Mouse (Mus musculus) MEL (cell line): ENCODE data around the gene Tmc1. TPM values are rescaled to one million over a fixed set of nuclear protein-coding genes. Genes with fewer than 3 reads are reported as not detected.

ENCODE experiments used
- DNase-seq: peaks from one replicate; pipeline ENCODE4 v3.0.0; 2011; ENCODE audit warnings: low read depth, low spot score
- H3K27ac ChIP-seq: 2 replicates; pipeline ENCODE4 v1.5.1; 2012; ENCODE audit warnings: low read depth, mild to moderate bottlenecking, control low read depth, low read length, moderate library complexity; ENCODE audit not compliant: control insufficient read depth
- H3K27me3 ChIP-seq, 2 experiments: fragments of 150-350 bp in 1 of 2; sonication (generic) in 1 of 2; 2 replicates each; pipeline ENCODE4 v1.6.1; 2012; ENCODE audit warnings: low read length in 2 of 2, mild to moderate bottlenecking in 2 of 2, improper control_type of control experiment in 1 of 2, moderate library complexity in 1 of 2; ENCODE audit not compliant: insufficient read depth in 2 of 2, control insufficient read depth in 1 of 2
- H3K36me3 ChIP-seq, 2 experiments: 2 replicates each; pipeline ENCODE4 v1.6.1; 2012 to 2014; ENCODE audit warnings: low read length in 2 of 2, improper control_type of control experiment in 1 of 2, inconsistent platforms in 1 of 2, mild to moderate bottlenecking in 1 of 2; ENCODE audit not compliant: insufficient read depth in 2 of 2, control insufficient read depth in 1 of 2
- H3K4me1 ChIP-seq, 2 experiments: fragments of 150-350 bp in 1 of 2; sonication (generic) in 1 of 2; 2 replicates each; pipeline ENCODE4 v1.6.1; 2012; ENCODE audit warnings: low read length in 2 of 2, improper control_type of control experiment in 1 of 2, mild to moderate bottlenecking in 1 of 2; ENCODE audit not compliant: insufficient read depth in 2 of 2, control insufficient read depth in 1 of 2
- H3K4me3 ChIP-seq, 2 experiments: fragments of 150-350 bp in 1 of 2; sonication (generic) in 1 of 2; 2 replicates each; pipeline ENCODE4 v1.5.1; 2012; ENCODE audit warnings: low read depth in 2 of 2, low read length in 2 of 2, mild to moderate bottlenecking in 2 of 2, moderate library complexity in 2 of 2, control low read depth in 1 of 2, improper control_type of control experiment in 1 of 2; ENCODE audit not compliant: control insufficient read depth in 1 of 2, insufficient read depth in 1 of 2
- H3K79me2 ChIP-seq: 2 replicates; pipeline ENCODE4 v1.6.1; 2012; ENCODE audit warnings: mild to moderate bottlenecking, low read length, moderate library complexity; ENCODE audit not compliant: control insufficient read depth, poor library complexity, insufficient read depth
- H3K9ac ChIP-seq: 2 replicates; pipeline ENCODE4 v1.6.1; 2012; ENCODE audit warnings: low read depth, mild to moderate bottlenecking, control low read depth, low read length, moderate library complexity; ENCODE audit not compliant: control insufficient read depth, poor library complexity, severe bottlenecking
- H3K9me3 ChIP-seq: fragments of 150-350 bp; sonication (generic); replicated peaks from 2 replicates; pipeline ENCODE4 v1.6.1; 2012; ENCODE audit warnings: mild to moderate bottlenecking, low read length, improper control_type of control experiment, moderate library complexity; ENCODE audit not compliant: insufficient read depth
- BHLHE40 ChIP-seq: IDR thresholded peaks from 2 replicates; pipeline ENCODE4 v1.6.1; 2012; ENCODE audit warnings: low read depth, mild to moderate bottlenecking, inconsistent platforms, low read length, improper control_type of control experiment, borderline replicate concordance
- CHD1 ChIP-seq: IDR thresholded peaks from 2 replicates; pipeline ENCODE4 v1.6.1; 2012; ENCODE audit warnings: low read depth, mild to moderate bottlenecking, inconsistent platforms, low read length, improper control_type of control experiment
- E2F4 ChIP-seq: IDR thresholded peaks from 2 replicates; pipeline ENCODE4 v1.6.1; 2011; ENCODE audit warnings: low read depth, low read length, improper control_type of control experiment, borderline replicate concordance
- ELF1 ChIP-seq: IDR thresholded peaks from 2 replicates; pipeline ENCODE4 v1.6.1; 2014; ENCODE audit warnings: low read depth, mild to moderate bottlenecking, inconsistent platforms, low read length, improper control_type of control experiment, moderate library complexity
- EP300 ChIP-seq, 2 experiments: IDR thresholded peaks; 2 replicates each; pipeline ENCODE4 v1.6.1; 2011; ENCODE audit warnings: improper control_type of control experiment in 2 of 2, low read length in 2 of 2, low read depth in 1 of 2, mild to moderate bottlenecking in 1 of 2
- ETS1 ChIP-seq: IDR thresholded peaks from 2 replicates; pipeline ENCODE4 v1.6.1; 2012; ENCODE audit warnings: low read depth, mild to moderate bottlenecking, inconsistent platforms, low read length, improper control_type of control experiment, moderate library complexity
- GABPA ChIP-seq: IDR thresholded peaks from 2 replicates; pipeline ENCODE4 v1.6.1; 2012; ENCODE audit warnings: low read depth, mild to moderate bottlenecking, inconsistent platforms, low read length, improper control_type of control experiment, moderate library complexity
- GATA1 ChIP-seq: IDR thresholded peaks from 2 replicates; pipeline ENCODE4 v1.6.1; 2011; ENCODE audit warnings: low read depth, low read length, improper control_type of control experiment
- JUND ChIP-seq: IDR thresholded peaks from 2 replicates; pipeline ENCODE4 v1.6.1; 2011; ENCODE audit warnings: low read depth, mild to moderate bottlenecking, improper control_type of control experiment, low read length
- KAT2A ChIP-seq: conservative IDR thresholded peaks from 2 replicates; pipeline ENCODE4 v1.6.1; 2012; ENCODE audit warnings: low read depth, low read length, improper control_type of control experiment, inconsistent platforms
- MAX ChIP-seq: IDR thresholded peaks from 2 replicates; pipeline ENCODE4 v1.6.1; 2011; ENCODE audit warnings: low read length, improper control_type of control experiment
- MAZ ChIP-seq: IDR thresholded peaks from 2 replicates; pipeline ENCODE4 v1.6.1; 2012; ENCODE audit warnings: low read depth, mild to moderate bottlenecking, inconsistent platforms, low read length, improper control_type of control experiment
- MEF2A ChIP-seq: IDR thresholded peaks from 2 replicates; pipeline ENCODE4 v1.6.1; 2014; ENCODE audit warnings: low read depth, mild to moderate bottlenecking, inconsistent platforms, low read length, improper control_type of control experiment; ENCODE audit not compliant: poor library complexity, insufficient replicate concordance, severe bottlenecking; ENCODE audit errors: extremely low read depth
- MYB ChIP-seq: IDR thresholded peaks from 2 replicates; pipeline ENCODE4 v1.6.1; 2011; ENCODE audit warnings: mild to moderate bottlenecking, low read depth, low read length, improper control_type of control experiment
- NRF1 ChIP-seq: IDR thresholded peaks from 2 replicates; pipeline ENCODE4 v1.6.1; 2014; ENCODE audit warnings: low read depth, mild to moderate bottlenecking, inconsistent platforms, low read length, improper control_type of control experiment, moderate library complexity; ENCODE audit not compliant: poor library complexity, insufficient read depth, severe bottlenecking
- POLR2AphosphoS2 ChIP-seq: IDR thresholded peaks from 2 replicates; pipeline ENCODE4 v1.6.1; 2011; ENCODE audit warnings: low read length, improper control_type of control experiment
- POLR2AphosphoS5 ChIP-seq: IDR thresholded peaks from 2 replicates; pipeline ENCODE4 v1.6.1; 2012; ENCODE audit warnings: low read depth, borderline replicate concordance, mild to moderate bottlenecking, inconsistent platforms, low read length, moderate library complexity, mixed read lengths
- RAD21 ChIP-seq: IDR thresholded peaks from 2 replicates; pipeline ENCODE4 v1.6.1; 2011; ENCODE audit warnings: mild to moderate bottlenecking, low read depth, low read length, improper control_type of control experiment
- TAL1 ChIP-seq: IDR thresholded peaks from 2 replicates; pipeline ENCODE4 v1.6.1; 2012; ENCODE audit warnings: mild to moderate bottlenecking, inconsistent platforms, low read length, moderate library complexity, mixed read lengths
- TBP ChIP-seq: IDR thresholded peaks from 2 replicates; pipeline ENCODE4 v1.8.0; 2011; ENCODE audit warnings: low read depth, low read length, improper control_type of control experiment
- USF1 ChIP-seq: IDR thresholded peaks from 2 replicates; pipeline ENCODE4 v1.6.1; 2014; ENCODE audit warnings: low read depth, mild to moderate bottlenecking, inconsistent platforms, low read length, improper control_type of control experiment, moderate library complexity
- USF2 ChIP-seq, 2 experiments: IDR thresholded peaks; 2 replicates each; pipeline ENCODE4 v1.6.1; 2011 to 2012; ENCODE audit warnings: improper control_type of control experiment in 2 of 2, low read length in 2 of 2, borderline replicate concordance in 1 of 2, inconsistent platforms in 1 of 2, low read depth in 1 of 2, mild to moderate bottlenecking in 1 of 2; ENCODE audit not compliant: insufficient read depth in 1 of 2
- ZC3H11A ChIP-seq: IDR thresholded peaks from 2 replicates; pipeline ENCODE4 v1.6.1; 2012; ENCODE audit warnings: low read depth, mild to moderate bottlenecking, inconsistent platforms, low read length, improper control_type of control experiment
- ZKSCAN1 ChIP-seq: IDR thresholded peaks from 2 replicates; pipeline ENCODE4 v1.6.1; 2012; ENCODE audit warnings: low read depth, mild to moderate bottlenecking, inconsistent platforms, low read length, improper control_type of control experiment, moderate library complexity
- ZMIZ1 ChIP-seq: IDR thresholded peaks from 2 replicates; pipeline ENCODE4 v1.6.1; 2012; ENCODE audit warnings: low read depth, mild to moderate bottlenecking, inconsistent platforms, low read length, improper control_type of control experiment, moderate library complexity
- polyA plus RNA-seq, 2 experiments: library from polyadenylated mRNA; stranded (reverse) in 1 of 2; unstranded in 1 of 2; fragments of >175 nt in 1 of 2; fragments of >200 nt in 1 of 2; gene quantifications; 2 replicates each; pipeline versions ENCODE4 v1.2.1 to v1.2.4; 2012; ENCODE audit warnings: low replicate concordance in 2 of 2, low read depth in 1 of 2; ENCODE audit not compliant: insufficient read length in 2 of 2, insufficient read depth in 1 of 2, missing spikeins in 1 of 2
- total RNA-seq: library from RNA; depleted of rRNA; stranded (reverse); fragments of 300-350 nt; gene quantifications from 2 replicates; pipeline ENCODE4 v1.2.3, GENCODE M21; 2012

Tmc1 gene
- total and polyA plus RNA-seq, 3 experiments = not detected

DNA sequence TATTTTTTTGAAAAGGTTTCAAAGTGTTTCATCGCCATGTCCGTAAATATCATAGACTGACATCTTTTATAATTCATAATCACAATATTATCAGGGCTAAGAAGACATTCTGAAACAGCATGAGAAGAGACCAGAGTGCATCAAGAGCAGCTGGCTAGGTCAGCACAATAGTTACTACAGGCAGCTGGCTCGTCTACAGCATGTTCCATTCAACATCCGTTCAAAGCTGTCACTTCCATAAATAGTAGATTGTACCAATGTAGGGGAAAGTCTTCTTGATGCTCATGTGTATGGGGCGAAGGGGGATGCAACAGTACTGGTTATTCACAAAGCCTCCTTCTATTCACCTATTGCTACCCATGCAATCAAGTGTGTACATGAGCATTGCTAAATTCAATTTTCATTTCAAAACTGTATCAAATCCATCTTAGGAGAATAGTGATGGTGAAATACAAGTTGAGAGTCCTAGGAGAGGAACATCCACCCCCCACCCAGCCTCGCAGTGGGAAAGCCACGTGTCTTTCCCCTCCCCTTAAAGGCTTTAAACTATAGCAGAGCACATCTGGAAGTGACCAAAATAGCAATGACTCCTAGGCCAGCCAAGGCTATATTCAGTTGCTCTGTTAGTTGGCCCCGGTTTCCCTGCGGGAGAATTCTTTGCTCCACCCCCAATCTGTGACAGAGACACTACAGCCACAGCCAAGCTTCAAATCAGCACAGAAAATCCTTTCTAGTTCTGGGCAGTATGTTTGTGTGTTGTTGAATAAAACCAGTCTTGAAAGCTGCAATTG is 117.8 kb downstream of the Tmc1 start:
- no peak for DNase-seq
- H3K4me1 ChIP-seq = no peaks in the 10 kb centered on the region
- H3K27ac ChIP-seq = no peak overlapping the region
- H3K4me3 ChIP-seq = no peak overlapping the region
- H3K9me3 ChIP-seq = no peaks in the 10 kb centered on the region
- H3K79me2 ChIP-seq = no peaks in the 10 kb centered on the region
- H3K36me3 ChIP-seq = no peaks in the 10 kb centered on the region
- H3K27me3 ChIP-seq = no peaks in the 10 kb centered on the region
- no peak overlapping the region for H3K9ac ChIP-seq
- TF ChIP-seq MAZ (no peak), GATA1 (no peak), NRF1 (no peak), MAX (no peak), ETS1 (no peak), ELF1 (no peak), GABPA (no peak), MEF2A (no peak), KAT2A (no peak), ZMIZ1 (no peak), JUND (no peak), ZC3H11A (no peak), TAL1 (no peak), E2F4 (no peak), BHLHE40 (no peak), TBP (no peak), USF2 (IDR thresholded peaks at IDR 0.05; ENCODE audit: borderline replicate concordance in 1 of 2, insufficient read depth in 1 of 2, low read depth in 1 of 2, low read length in 2 of 2) (no peak)

DNA sequence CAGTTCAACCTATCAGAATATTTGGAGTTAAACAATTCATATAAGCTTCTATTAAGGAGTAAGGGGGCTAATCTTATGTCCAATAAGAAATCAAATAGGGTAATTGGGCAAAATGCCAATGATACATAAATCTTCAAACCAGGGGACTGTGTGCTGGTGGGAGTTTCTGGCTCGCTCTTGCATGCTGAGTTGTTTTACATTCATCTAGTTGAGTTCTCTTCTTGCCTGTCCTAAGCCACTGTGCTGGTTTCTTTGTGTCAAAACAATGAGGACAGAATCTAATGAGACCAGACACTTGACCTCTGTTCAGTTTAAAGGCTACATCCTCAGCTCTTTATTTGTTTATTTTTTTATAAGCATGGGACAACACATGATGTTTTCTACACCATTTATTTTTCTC is 119.1 kb downstream of the Tmc1 start:
- no peaks in the 10 kb centered on the region for H3K27me3 ChIP-seq
- no peaks in the 10 kb centered on the region for H3K4me1 ChIP-seq
- no peaks in the 10 kb centered on the region for H3K9me3 ChIP-seq
- no peak overlapping the region for H3K9ac ChIP-seq
- no peak overlapping the region for H3K27ac ChIP-seq
- no peaks in the 10 kb centered on the region for H3K79me2 ChIP-seq
- TF ChIP-seq MAZ = no peak
- TF ChIP-seq GABPA = no peak
- TF ChIP-seq CHD1 = no peak
- TF ChIP-seq POLR2AphosphoS5 = no peak
- no peak for TF ChIP-seq USF1
- TF ChIP-seq MYB = no peak
- TF ChIP-seq POLR2AphosphoS2 = no peak
- no peak for TF ChIP-seq ZKSCAN1
- no peak for TF ChIP-seq EP300 (IDR thresholded peaks at IDR 0.05; ENCODE audit: low read depth in 1 of 2, low read length in 2 of 2)
- no peak for TF ChIP-seq RAD21
- TF ChIP-seq MAX = no peak
- TF ChIP-seq ZMIZ1 = no peak
- DNase-seq = no peak
- H3K4me3 ChIP-seq = no peak overlapping the region
- H3K36me3 ChIP-seq = no peaks in the 10 kb centered on the region
